Mouse (Mus musculus) embryonic facial prominence, embryonic 11.5 days (tissue): ENCODE measurements around the gene Cds2. TPM values are rescaled to one million over a fixed set of nuclear protein-coding genes. Genes with fewer than 3 reads are reported as not detected.

Experiments
- ATAC-seq: fragments of 200-750 bp; cut with Nextera tagmentation; replicated peaks from 2 replicates; pipeline ENCODE4 v1.8.0; 2017; ENCODE audit warnings: low read depth; ENCODE audit not compliant: insufficient number of reproducible peaks, low FRiP score, low TSS enrichment
- DNase-seq: peaks from one replicate; pipeline ENCODE4 v3.0.0-alpha.2; 2015; ENCODE audit warnings: low spot score
- H3K27ac ChIP-seq: fragments of 300-500 bp; sonication (generic); replicated peaks from 2 replicates; pipeline ENCODE4 v1.5.1; 2014; ENCODE audit warnings: mild to moderate bottlenecking, low read depth, low read length, control low read depth
- H3K27me3 ChIP-seq: fragments of 300-500 bp; sonication (generic); 2 replicates; pipeline ENCODE4 v1.6.1; 2014; ENCODE audit warnings: mild to moderate bottlenecking, low read length, moderate library complexity, mixed read lengths; ENCODE audit not compliant: control insufficient read depth, insufficient read depth
- H3K36me3 ChIP-seq: fragments of 300-500 bp; sonication (generic); replicated peaks from 2 replicates; pipeline ENCODE4 v1.6.1; 2014; ENCODE audit warnings: low read depth, mild to moderate bottlenecking, low read length, moderate library complexity, mixed read lengths; ENCODE audit not compliant: control insufficient read depth, insufficient read depth
- H3K4me1 ChIP-seq: fragments of 300-500 bp; sonication (generic); 2 replicates; pipeline ENCODE4 v1.6.1; 2014; ENCODE audit warnings: low read length, mixed read lengths; ENCODE audit not compliant: control insufficient read depth, insufficient read depth
- H3K4me2 ChIP-seq: fragments of 300-500 bp; sonication (generic); 2 replicates; pipeline ENCODE4 v1.6.1; 2014; ENCODE audit warnings: low read depth, mild to moderate bottlenecking, control low read depth, low read length, moderate library complexity
- H3K4me3 ChIP-seq: fragments of 300-500 bp; sonication (generic); 2 replicates; pipeline ENCODE4 v1.5.1; 2014; ENCODE audit warnings: low read depth, low read length, control low read depth
- H3K9ac ChIP-seq: fragments of 300-500 bp; sonication (generic); replicated peaks from 2 replicates; pipeline ENCODE4 v1.6.1; 2014; ENCODE audit warnings: mild to moderate bottlenecking, control low read depth, low read length
- H3K9me3 ChIP-seq: fragments of 300-500 bp; sonication (generic); replicated peaks from 2 replicates; pipeline ENCODE4 v1.6.1; 2016; ENCODE audit warnings: mild to moderate bottlenecking, low read length, inconsistent platforms, mixed read lengths; ENCODE audit not compliant: control insufficient read depth
- WGBS: fragments of 180-500 bp; shearing (Covaris S2); extraction: QIAGEN DNeasy Blood & Tissue Kit; methylation state at CpG from one replicate; pipeline ENCODE4 v1.1.7; 2014; 5-methylcytosine and 5-hydroxymethylcytosine counted together
- polyA plus RNA-seq: library from polyadenylated mRNA; unstranded; fragments of >200 nt; fragmentation: Nextera tagmentation; extraction: Ambion mirVana; gene quantifications from 2 replicates; pipeline ENCODE4 v1.2.1, GENCODE M21; 2014

Gene Cds2
- polyA plus RNA-seq, 1 experiment from 2014 or later: 32.2 TPM

GRCm38 (mm10) chr2:132290808-132291207, 27.9 kb downstream of the Cds2 start:
- Histone ChIP-seq H3K9ac (no peak overlapping the region), H3K4me2 (no peak overlapping the region), H3K4me3 (no peak overlapping the region), H3K27me3 (no peaks in the 10 kb centered on the region), H3K9me3 (no peaks in the 10 kb centered on the region), H3K4me1 (no peaks in the 10 kb centered on the region), H3K27ac (no peak overlapping the region), H3K36me3 (no peaks in the 10 kb centered on the region; the same call in 1 of the 2 replicates)
- no peak for ATAC-seq
- no peak for DNase-seq
- 83% methylated on average over 6 of the region's 6 CpGs for WGBS

- no peak overlapping the region for H3K9ac ChIP-seq
- no peaks in the 10 kb centered on the region for H3K4me1 ChIP-seq
- ATAC-seq (no peak), DNase-seq (no peak)
- H3K27me3 ChIP-seq: no peaks in the 10 kb centered on the region
- H3K4me3 ChIP-seq: no peak overlapping the region
- 70% methylated on average over 3 of the region's 3 CpGs for WGBS
- no peaks in the 10 kb centered on the region; the same call in 1 of the 2 replicates for H3K36me3 ChIP-seq
- no peaks in the 10 kb centered on the region for H3K9me3 ChIP-seq
- no peak overlapping the region for H3K27ac ChIP-seq
- no peak overlapping the region for H3K4me2 ChIP-seq
Observed at GRCm38 (mm10) chr2:132291265-132291664, 28.3 kb downstream of the Cds2 start.

GRCm38 (mm10) chr2:132292083-132292482, 29.1 kb downstream of the Cds2 start:
- 44% methylated on average over 4 of the region's 4 CpGs for WGBS
- Histone ChIP-seq H3K9me3 (no peaks in the 10 kb centered on the region), H3K4me1 (no peaks in the 10 kb centered on the region), H3K4me3 (no peak overlapping the region), H3K4me2 (no peak overlapping the region), H3K27me3 (no peaks in the 10 kb centered on the region), H3K27ac (no peak overlapping the region), H3K9ac (no peak overlapping the region), H3K36me3 (no peaks in the 10 kb centered on the region; the same call in 1 of the 2 replicates)
- DNase-seq (no peak), ATAC-seq (no peak)

GRCm38 (mm10) chr2:132293694-132294450, 30.9 kb downstream of the Cds2 start:
- Histone ChIP-seq H3K27me3 (no peaks in the 10 kb centered on the region), H3K4me1 (no peaks in the 10 kb centered on the region), H3K36me3 (peaks cover 4% of the 10 kb centered on the region; the same call in 1 of the 2 replicates), H3K9me3 (no peaks in the 10 kb centered on the region), H3K9ac (no peak overlapping the region), H3K4me3 (no peak overlapping the region), H3K4me2 (no peak overlapping the region), H3K27ac (no peak overlapping the region)
- 97% methylated on average over 10 of the region's 10 CpGs for WGBS
- no peak for ATAC-seq
- DNase-seq: no peak

GRCm38 (mm10) chr2:132298250-132298649, 35.3 kb downstream of the Cds2 start:
- no peak for DNase-seq
- no peaks in the 10 kb centered on the region for H3K9me3 ChIP-seq

GRCm38 (mm10) chr2:132301436-132301835, 38.5 kb downstream of the Cds2 start:
- H3K4me3 ChIP-seq: no peak overlapping the region
- no peak overlapping the region for H3K27ac ChIP-seq
- H3K9ac ChIP-seq: no peak overlapping the region
- no peaks in the 10 kb centered on the region for H3K4me1 ChIP-seq
- no peaks in the 10 kb centered on the region for H3K9me3 ChIP-seq
- ATAC-seq (no peak), DNase-seq (no peak)
- H3K4me2 ChIP-seq: no peak overlapping the region
- peaks cover 6% of the 10 kb centered on the region for H3K36me3 ChIP-seq
- WGBS: 91% methylated on average over 4 of the region's 4 CpGs
- no peaks in the 10 kb centered on the region for H3K27me3 ChIP-seq

More at GRCm38 (mm10) chr2:132298250-132298649, 35.3 kb downstream of the Cds2 start:
- no peak overlapping the region for H3K27ac ChIP-seq
- H3K4me1 ChIP-seq: no peaks in the 10 kb centered on the region
- WGBS: 95% methylated on average over 4 of the region's 4 CpGs
- no peaks in the 10 kb centered on the region for H3K27me3 ChIP-seq
- H3K9ac ChIP-seq: no peak overlapping the region
- H3K4me2 ChIP-seq: no peak overlapping the region
- no peak overlapping the region for H3K4me3 ChIP-seq
- peaks cover 4% of the 10 kb centered on the region; the same call in 1 of the 2 replicates for H3K36me3 ChIP-seq
- ATAC-seq: no peak

GRCm38 (mm10) chr2:132305165-132305564, 42.2 kb downstream of the Cds2 start:
- no peak overlapping the region for H3K27ac ChIP-seq
- H3K9me3 ChIP-seq: no peaks in the 10 kb centered on the region
- no peak for DNase-seq
- no peaks in the 10 kb centered on the region for H3K27me3 ChIP-seq
- H3K4me3 ChIP-seq: no peak overlapping the region
- H3K4me1 ChIP-seq: no peaks in the 10 kb centered on the region
- no peak overlapping the region for H3K9ac ChIP-seq
- ATAC-seq: no peak
- 87% methylated on average over 7 of the region's 7 CpGs for WGBS
- H3K36me3 ChIP-seq: peaks cover 2% of the 10 kb centered on the region
- no peak overlapping the region for H3K4me2 ChIP-seq

- Histone ChIP-seq H3K9ac (no peak overlapping the region), H3K27ac (no peak overlapping the region), H3K36me3 (peaks cover 2% of the 10 kb centered on the region), H3K9me3 (no peaks in the 10 kb centered on the region), H3K4me3 (no peak overlapping the region), H3K4me1 (no peaks in the 10 kb centered on the region), H3K4me2 (no peak overlapping the region), H3K27me3 (no peaks in the 10 kb centered on the region)
- peak; percentile 11 for DNase-seq
- ATAC-seq: no peak
- 55% methylated on average over 4 of the region's 4 CpGs for WGBS
Observed at GRCm38 (mm10) chr2:132305988-132306387, 43.0 kb downstream of the Cds2 start.
